Mouse (Mus musculus): ENCODE data around the gene Map1lc3b. TPM values are rescaled to one million over a fixed set of nuclear protein-coding genes. Genes with fewer than 3 reads are reported as not detected.
"Not testable (repeated sequence)": the region's sequence is repeated elsewhere in the genome, so short reads cannot be mapped to it uniquely, and the experiment has no call there.

Map1lc3b gene
- polyA plus RNA-seq, 1 experiment = 113 TPM

- peak overlapping the region; percentile 83 for H3K27ac ChIP-seq (ENCODE audit: control insufficient read depth, insufficient read depth, low read depth, low read length, poor library complexity)
- WGBS = 65% methylated on average over 4 of the region's 4 CpGs
- TF ChIP-seq CTCF (IDR thresholded peaks at IDR 0.05; ENCODE audit: control insufficient read depth, insufficient read depth, low read length) (no peak), POLR2A (IDR thresholded peaks at IDR 0.05; ENCODE audit: borderline replicate concordance, control insufficient read depth, low read depth, low read length) (no peak)
- peaks cover 2% of the 10 kb centered on the region; the same call in 1 of the 2 replicates for H3K4me1 ChIP-seq (ENCODE audit: control insufficient read depth, insufficient read depth, low read length)
- H3K4me3 ChIP-seq (replicated peaks; ENCODE audit: control insufficient read depth, low read depth, low read length) = no peak overlapping the region
These were observed 1.4 kb upstream of the Map1lc3b start for GRCm38 (mm10) chr8:121588750-121589149.

- TF ChIP-seq CTCF (IDR thresholded peaks at IDR 0.05; ENCODE audit: control insufficient read depth, insufficient read depth, low read length) (no peak), POLR2A (IDR thresholded peaks at IDR 0.05; ENCODE audit: borderline replicate concordance, control insufficient read depth, low read depth, low read length) (no peak)
- no peak overlapping the region for H3K4me3 ChIP-seq (replicated peaks; ENCODE audit: control insufficient read depth, low read depth, low read length)
These were observed 895 bp upstream of the Map1lc3b start for GRCm38 (mm10) chr8:121589205-121589726.

GRCm38 (mm10) chr8:121591178-121592066 lies 1.3 kb downstream of the Map1lc3b start:
- peak overlapping the region; percentile 87 for H3K4me3 ChIP-seq (replicated peaks; ENCODE audit: control insufficient read depth, low read depth, low read length)
- peak overlapping the region; percentile 83 for H3K27ac ChIP-seq (ENCODE audit: control insufficient read depth, insufficient read depth, low read depth, low read length, poor library complexity)
- WGBS = 18% methylated on average over 20 of the region's 20 CpGs
- peaks cover 2% of the 10 kb centered on the region; the same call in 1 of the 2 replicates for H3K4me1 ChIP-seq (ENCODE audit: control insufficient read depth, insufficient read depth, low read length)
- TF ChIP-seq POLR2A (IDR thresholded peaks at IDR 0.05; ENCODE audit: borderline replicate concordance, control insufficient read depth, low read depth, low read length) (no peak), CTCF (IDR thresholded peaks at IDR 0.05; ENCODE audit: control insufficient read depth, insufficient read depth, low read length) (peak; percentile 54; the same call in 1 of the 2 replicates)

More at GRCm38 (mm10) chr8:121589205-121589726, 895 bp upstream of the Map1lc3b start:
- 65% methylated on average over 2 of the region's 2 CpGs for WGBS
- Histone ChIP-seq H3K27ac (ENCODE audit: control insufficient read depth, insufficient read depth, low read depth, low read length, poor library complexity) (peak overlapping the region; percentile 83), H3K4me1 (ENCODE audit: control insufficient read depth, insufficient read depth, low read length) (peaks cover 2% of the 10 kb centered on the region; the same call in 1 of the 2 replicates)

- peaks cover 2% of the 10 kb centered on the region; the same call in 1 of the 2 replicates for H3K4me1 ChIP-seq (ENCODE audit: control insufficient read depth, insufficient read depth, low read length)
- no peak overlapping the region for H3K27ac ChIP-seq (ENCODE audit: control insufficient read depth, insufficient read depth, low read depth, low read length, poor library complexity)
- no peak for TF ChIP-seq CTCF (IDR thresholded peaks at IDR 0.05; ENCODE audit: control insufficient read depth, insufficient read depth, low read length)
- TF ChIP-seq POLR2A (IDR thresholded peaks at IDR 0.05; ENCODE audit: borderline replicate concordance, control insufficient read depth, low read depth, low read length) = no peak
- 89% methylated on average over 5 of the region's 5 CpGs for WGBS
- H3K4me3 ChIP-seq (replicated peaks; ENCODE audit: control insufficient read depth, low read depth, low read length) = no peak overlapping the region
These were observed 3.1 kb downstream of the Map1lc3b start for GRCm38 (mm10) chr8:121593293-121593692.

GRCm38 (mm10) chr8:121593983-121594382 lies 3.8 kb downstream of the Map1lc3b start:
- 63% methylated on average over 9 of the region's 9 CpGs for WGBS
- no peak overlapping the region for H3K4me3 ChIP-seq (replicated peaks; ENCODE audit: control insufficient read depth, low read depth, low read length)
- no peak overlapping the region for H3K27ac ChIP-seq (ENCODE audit: control insufficient read depth, insufficient read depth, low read depth, low read length, poor library complexity)
- TF ChIP-seq POLR2A (IDR thresholded peaks at IDR 0.05; ENCODE audit: borderline replicate concordance, control insufficient read depth, low read depth, low read length) (no peak), CTCF (IDR thresholded peaks at IDR 0.05; ENCODE audit: control insufficient read depth, insufficient read depth, low read length) (no peak)
- H3K4me1 ChIP-seq (ENCODE audit: control insufficient read depth, insufficient read depth, low read length) = peaks cover 2% of the 10 kb centered on the region; the same call in 1 of the 2 replicates

GRCm38 (mm10) chr8:121597492-121597891 lies 7.3 kb downstream of the Map1lc3b start:
- WGBS = 83% methylated on average over 2 of the region's 2 CpGs
- not testable (repeated sequence) for H3K27ac ChIP-seq (ENCODE audit: control insufficient read depth, insufficient read depth, low read depth, low read length, poor library complexity); H3K4me3 ChIP-seq (replicated peaks; ENCODE audit: control insufficient read depth, low read depth, low read length); H3K4me1 ChIP-seq (ENCODE audit: control insufficient read depth, insufficient read depth, low read length)

GRCm38 (mm10) chr8:121598190-121598589 lies 8.0 kb downstream of the Map1lc3b start:
- WGBS = 89% methylated on average over 7 of the region's 7 CpGs
- no peak for TF ChIP-seq CTCF (IDR thresholded peaks at IDR 0.05; ENCODE audit: control insufficient read depth, insufficient read depth, low read length)
- no peak for TF ChIP-seq POLR2A (IDR thresholded peaks at IDR 0.05; ENCODE audit: borderline replicate concordance, control insufficient read depth, low read depth, low read length)
- no peaks in the 10 kb centered on the region for H3K4me1 ChIP-seq (ENCODE audit: control insufficient read depth, insufficient read depth, low read length)
- no peak overlapping the region for H3K27ac ChIP-seq (ENCODE audit: control insufficient read depth, insufficient read depth, low read depth, low read length, poor library complexity)
- no peak overlapping the region for H3K4me3 ChIP-seq (replicated peaks; ENCODE audit: control insufficient read depth, low read depth, low read length)

- TF ChIP-seq CTCF (IDR thresholded peaks at IDR 0.05; ENCODE audit: control insufficient read depth, insufficient read depth, low read length) (peak; percentile 95), POLR2A (IDR thresholded peaks at IDR 0.05; ENCODE audit: borderline replicate concordance, control insufficient read depth, low read depth, low read length) (no peak)
- WGBS = 20% methylated on average over 7 of the region's 7 CpGs
- Histone ChIP-seq H3K4me3 (replicated peaks; ENCODE audit: control insufficient read depth, low read depth, low read length) (no peak overlapping the region), H3K4me1 (ENCODE audit: control insufficient read depth, insufficient read depth, low read length) (no peaks in the 10 kb centered on the region), H3K27ac (ENCODE audit: control insufficient read depth, insufficient read depth, low read depth, low read length, poor library complexity) (no peak overlapping the region)
These were observed 8.7 kb downstream of the Map1lc3b start for GRCm38 (mm10) chr8:121598892-121599291.

All from bone marrow, adult 2 months (tissue).